Mouse (Mus musculus) hindbrain, embryonic 14.5 days (tissue): Measurements from ENCODE around the gene Zfp61. TPM values are rescaled to one million over a fixed set of nuclear protein-coding genes. Genes with fewer than 3 reads are reported as not detected.

Source experiments
- ATAC-seq: fragments of 200-750 bp; cut with Nextera tagmentation; 2 replicates; pipeline ENCODE4 v1.8.0; 2017; ENCODE audit warnings: moderate number of reproducible peaks, mild to moderate bottlenecking, moderate TSS enrichment, moderate library complexity; ENCODE audit not compliant: low FRiP score
- DNase-seq: peaks from one replicate; pipeline ENCODE4 v3.0.0-alpha.2; 2015; ENCODE audit warnings: low spot score
- H3K27ac ChIP-seq: fragments of 300-500 bp; sonication (generic); 2 replicates; pipeline ENCODE4 v1.5.1; 2014; ENCODE audit warnings: mild to moderate bottlenecking, moderate library complexity
- H3K27me3 ChIP-seq: fragments of 300-500 bp; sonication (generic); 2 replicates; pipeline ENCODE4 v1.6.1; 2014; ENCODE audit warnings: mild to moderate bottlenecking, low read length, mixed read lengths; ENCODE audit not compliant: control insufficient read depth, insufficient read depth
- H3K36me3 ChIP-seq: fragments of 300-500 bp; sonication (generic); replicated peaks from 2 replicates; pipeline ENCODE4 v1.6.1; 2014; ENCODE audit not compliant: control insufficient read depth, insufficient read depth
- H3K4me1 ChIP-seq: fragments of 300-500 bp; sonication (generic); replicated peaks from 2 replicates; pipeline ENCODE4 v1.6.1; 2014; ENCODE audit warnings: antibody characterized with exemption, low read length, mixed read lengths; ENCODE audit not compliant: control insufficient read depth, insufficient read depth
- H3K4me2 ChIP-seq: fragments of 300-500 bp; sonication (generic); replicated peaks from 2 replicates; pipeline ENCODE4 v1.6.1; 2014; ENCODE audit warnings: mild to moderate bottlenecking, moderate library complexity
- H3K4me3 ChIP-seq: fragments of 300-500 bp; sonication (generic); replicated peaks from 2 replicates; pipeline ENCODE4 v1.5.1; 2014; ENCODE audit warnings: mild to moderate bottlenecking, low read length
- H3K9ac ChIP-seq: fragments of 300-500 bp; sonication (generic); 2 replicates; pipeline ENCODE4 v1.6.1; 2014
- H3K9me3 ChIP-seq: fragments of 300-500 bp; sonication (generic); 2 replicates; pipeline ENCODE4 v1.6.1; 2016; ENCODE audit warnings: low read length; ENCODE audit not compliant: control insufficient read depth
- WGBS: fragments of 180-500 bp; shearing (Covaris S2); extraction: QIAGEN DNeasy Blood & Tissue Kit; methylation state at CpG from one replicate; pipeline ENCODE4 v1.1.7; 2014; 5-methylcytosine and 5-hydroxymethylcytosine counted together
- microRNA-seq: library from miRNA; unstranded; fragments of <30 nt; microRNA quantifications from one replicate; pipeline ENCODE4, GENCODE M21; 2016
- polyA plus RNA-seq: library from polyadenylated mRNA; unstranded; fragments of >200 nt; fragmentation: Nextera tagmentation; extraction: Ambion mirVana; gene quantifications from 2 replicates; pipeline ENCODE4 v1.2.1, GENCODE M21; 2014

The Zfp61 gene
- polyA plus RNA-seq, 1 experiment from 2014 or later = 34.0 TPM

GRCm38 (mm10) chr7:24253779-24254615 is 47.0 kb downstream of the Zfp61 start:
- Histone ChIP-seq H3K27ac (0 out of 2 replicates have a peak overlapping the region, but pooled peaks have one; percentile 43), H3K4me2 (peak overlapping the region; percentile 75), H3K4me3 (peak overlapping the region; percentile 53), H3K9ac (peak overlapping the region; percentile 68; the same call in 1 of the 2 replicates), H3K27me3 (no peaks in the 10 kb centered on the region), H3K36me3 (no peaks in the 10 kb centered on the region), H3K9me3 (no peaks in the 10 kb centered on the region), H3K4me1 (peaks cover 7% of the 10 kb centered on the region; the same call in 1 of the 2 replicates)
- no peak for DNase-seq
- 62% methylated on average over 9 of the region's 9 CpGs for WGBS
- peak; percentile 64; the same call in 1 of the 2 replicates for ATAC-seq

Small RNA genes lying within 50 kb of the gene (microRNA-seq; reads per million reads assigned to microRNA genes)
- not detected for gene Gm27592

Other genes with a start within 250 kb of the Zfp61 start
- gene Vmn1r183, start 248.0 kb downstream of the Zfp61 start, polyA plus RNA-seq = not detected in 2 replicates
- 34.3 and 39.6 TPM in 2 replicates for gene Zfp180, start 219.3 kb downstream of the Zfp61 start, polyA plus RNA-seq
- 8.5 and 9.0 TPM in 2 replicates for gene Zfp112, start 188.9 kb downstream of the Zfp61 start, polyA plus RNA-seq
- gene Zfp235, start 167.1 kb downstream of the Zfp61 start, polyA plus RNA-seq = 26.1 and 28.8 TPM in 2 replicates
- 3.7 and 4.0 TPM in 2 replicates for gene Zfp114, start 126.2 kb downstream of the Zfp61 start, polyA plus RNA-seq
- 4.0 and 5.5 TPM in 2 replicates for gene Zfp111, start 89.8 kb downstream of the Zfp61 start, polyA plus RNA-seq
- gene Zfp109, start 63.7 kb downstream of the Zfp61 start, polyA plus RNA-seq = 2.9 and 3.9 TPM in 2 replicates
- gene Zfp108, start 46.4 kb downstream of the Zfp61 start, polyA plus RNA-seq = 7.1 TPM in 2 replicates
- 8.1 and 9.5 TPM in 2 replicates for gene Zfp93, start 30.8 kb downstream of the Zfp61 start, polyA plus RNA-seq
- 19.6 and 20.9 TPM in 2 replicates for gene Zfp94, start 15.4 kb upstream of the Zfp61 start, polyA plus RNA-seq
- gene Tescl, start 32.7 kb upstream of the Zfp61 start, polyA plus RNA-seq = 0.31 TPM in 1 of 2 replicates, not detected in the other
- not detected in 2 replicates for gene Lypd5, start 48.0 kb upstream of the Zfp61 start, polyA plus RNA-seq
- gene Kcnn4, start 69.0 kb upstream of the Zfp61 start, polyA plus RNA-seq = 1.7 and 2.8 TPM in 2 replicates
- gene Smg9, start 98.4 kb upstream of the Zfp61 start, polyA plus RNA-seq = 30.1 and 30.3 TPM in 2 replicates
- gene Irgc1, start 151.1 kb upstream of the Zfp61 start, polyA plus RNA-seq = not detected in 2 replicates
- 1.6 and 1.9 TPM in 2 replicates for gene Plaur, start 161.3 kb upstream of the Zfp61 start, polyA plus RNA-seq
- gene Cadm4, start 180.8 kb upstream of the Zfp61 start, polyA plus RNA-seq = 22.7 and 28.3 TPM in 2 replicates
- 181 and 201 TPM in 2 replicates for gene Zfp428, start 205.8 kb upstream of the Zfp61 start, polyA plus RNA-seq
- 0.65 and 0.98 TPM in 2 replicates for gene AC161166.1, start 211.2 kb upstream of the Zfp61 start, polyA plus RNA-seq
- gene Irgq, start 229.5 kb upstream of the Zfp61 start, polyA plus RNA-seq = 28.0 and 33.5 TPM in 2 replicates
- not detected in 2 replicates for gene Pinlyp, start 244.9 kb upstream of the Zfp61 start, polyA plus RNA-seq
- 47.4 and 52.3 TPM in 2 replicates for gene Xrcc1, start 245.1 kb upstream of the Zfp61 start, polyA plus RNA-seq